Mouse (Mus musculus): ENCODE measurements around the gene Nol8. TPM values are rescaled to one million over a fixed set of nuclear protein-coding genes. Genes with fewer than 3 reads are reported as not detected.
A peak's percentile ranks its signal among the peaks of the same experiment; 100 is the strongest.

The Nol8 gene
- 18.8 and 21.0 TPM in 2 replicates for polyA plus RNA-seq (2016; fragmentation: Nextera tagmentation; extraction: Ambion mirVana)

DNA sequence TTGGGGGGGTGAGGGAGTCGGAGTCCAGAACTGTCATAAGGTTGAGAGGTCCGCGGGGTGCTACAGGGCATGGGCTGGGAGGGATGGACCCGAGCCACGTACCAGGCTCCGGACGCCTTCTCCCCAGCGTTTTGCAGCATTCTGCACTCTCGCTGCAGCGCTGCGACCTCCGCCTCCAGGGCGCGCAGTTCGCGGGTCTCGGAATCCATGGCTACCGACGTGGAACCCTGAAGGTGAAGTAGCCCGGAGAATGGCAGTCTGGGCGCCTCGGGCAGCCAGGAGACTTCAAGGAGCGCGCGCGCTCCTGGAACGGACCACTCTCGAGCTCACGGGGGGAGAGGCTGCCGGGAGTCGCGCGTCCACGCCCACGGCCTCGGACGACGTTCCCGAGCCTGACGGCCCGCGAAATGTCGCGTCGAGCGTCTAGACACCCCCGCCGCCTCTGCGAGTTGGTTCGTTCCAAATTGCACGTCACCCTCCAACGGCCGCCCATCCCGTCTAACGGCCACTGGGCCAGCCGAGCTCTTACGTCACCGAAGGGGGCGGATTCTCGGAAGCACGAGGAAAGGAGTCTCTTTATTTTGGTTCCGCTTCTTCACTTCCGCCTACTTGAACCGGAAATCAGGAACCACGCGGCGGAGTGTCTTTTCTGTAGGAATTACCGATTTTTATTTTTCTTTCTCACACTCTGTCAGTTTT, at the start of gene Nol8, which contains the start of gene Cenpp:
Gene Nol8, plus strand, starts transcription at position 598 of the 699 bp plus-strand sequence.
Gene Cenpp, minus strand, starts transcription at position 305 of the 699 bp plus-strand sequence.
- Histone ChIP-seq H3K4me2 (peak within 1 kb of the TSS; percentile 79), H3K27ac (no peak within 1 kb of the TSS; the same call in 1 of the 2 replicates), H3K4me3 (replicated peaks) (peak within 1 kb of the TSS; percentile 61), H3K27me3 (no peaks in the 10 kb centered on the region), H3K4me1 (replicated peaks) (peaks cover 12% of the 10 kb centered on the region), H3K9me3 (no peaks in the 10 kb centered on the region), H3K9ac (replicated peaks) (peak within 1 kb of the TSS; percentile 75), H3K36me3 (peaks cover 12% of the 10 kb centered on the region)
- under 1% methylated on average over 68 of the region's 68 CpGs for WGBS
- ATAC-seq (ENCODE audit: insufficient number of reproducible peaks, insufficient read depth, low FRiP score, low TSS enrichment, low read depth), result peak; percentile 99

DNA sequence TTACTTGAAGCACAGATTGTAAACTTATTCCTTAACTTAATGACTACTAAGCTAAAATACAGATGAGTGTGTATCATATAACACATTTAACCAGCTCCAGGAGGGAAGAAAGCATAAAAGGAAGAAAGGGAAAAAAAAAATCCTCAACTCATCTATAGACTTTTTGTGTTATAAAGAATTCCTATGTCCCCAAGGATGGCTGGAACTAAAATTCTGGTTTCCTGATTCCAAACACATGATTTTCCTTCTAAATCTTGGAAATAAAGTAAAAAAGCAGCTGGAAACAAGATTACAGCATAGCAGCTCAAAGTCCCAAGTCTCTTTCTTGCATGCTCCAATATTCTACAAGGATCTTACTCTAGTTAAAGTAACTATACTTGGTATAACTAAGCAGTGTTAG, 49.3 kb upstream of the Nol8 start:
- no peaks in the 10 kb centered on the region for H3K36me3 ChIP-seq
- H3K27me3 ChIP-seq, result no peaks in the 10 kb centered on the region
- H3K9me3 ChIP-seq, result no peaks in the 10 kb centered on the region
- no peak for ATAC-seq (ENCODE audit: insufficient number of reproducible peaks, insufficient read depth, low FRiP score, low TSS enrichment, low read depth)
- H3K9ac ChIP-seq (replicated peaks), result no peak overlapping the region
- H3K4me1 ChIP-seq (replicated peaks), result no peaks in the 10 kb centered on the region
- H3K27ac ChIP-seq, result no peak overlapping the region
- no peak overlapping the region for H3K4me2 ChIP-seq
- no peak overlapping the region for H3K4me3 ChIP-seq (replicated peaks)

DNA sequence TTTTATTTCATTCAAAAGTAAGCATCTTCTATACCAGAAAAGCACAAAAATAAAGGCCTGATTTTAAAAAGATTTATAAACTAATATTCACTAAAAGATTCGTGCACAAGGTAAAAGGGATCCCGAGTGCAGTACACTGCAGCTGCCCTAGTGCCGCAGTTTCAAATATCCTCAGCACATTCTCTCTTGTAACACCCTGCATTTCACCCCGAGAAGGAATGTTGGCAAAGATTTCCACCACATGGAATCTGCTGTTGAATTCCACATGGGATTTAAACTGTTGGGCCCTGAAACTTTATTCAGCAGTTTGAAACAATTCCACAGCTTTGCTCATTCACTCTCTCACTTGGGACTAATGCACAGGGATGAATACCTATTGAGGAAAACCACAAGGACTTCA, 45.2 kb upstream of the Nol8 start, which contains the start of gene Ogn:
Gene Ogn, plus strand, starts transcription at position 333 of the 400 bp plus-strand sequence.
- no peaks in the 10 kb centered on the region for H3K27me3 ChIP-seq
- H3K27ac ChIP-seq, result peak within 1 kb of the TSS; percentile 45; the same call in 1 of the 2 replicates
- H3K36me3 ChIP-seq, result no peaks in the 10 kb centered on the region
- 0 out of 2 replicates have a peak within 1 kb of the TSS, but pooled peaks have one; percentile 15 for H3K4me3 ChIP-seq (replicated peaks)
- H3K9ac ChIP-seq (replicated peaks), result no peak within 1 kb of the TSS
- H3K4me1 ChIP-seq (replicated peaks), result no peaks in the 10 kb centered on the region
- no peak within 1 kb of the TSS for H3K4me2 ChIP-seq
- WGBS, result 48% methylated on average over 4 of the region's 4 CpGs
- no peaks in the 10 kb centered on the region for H3K9me3 ChIP-seq
- no peak; the same call in 1 of the 2 replicates for ATAC-seq (ENCODE audit: insufficient number of reproducible peaks, insufficient read depth, low FRiP score, low TSS enrichment, low read depth)

DNA sequence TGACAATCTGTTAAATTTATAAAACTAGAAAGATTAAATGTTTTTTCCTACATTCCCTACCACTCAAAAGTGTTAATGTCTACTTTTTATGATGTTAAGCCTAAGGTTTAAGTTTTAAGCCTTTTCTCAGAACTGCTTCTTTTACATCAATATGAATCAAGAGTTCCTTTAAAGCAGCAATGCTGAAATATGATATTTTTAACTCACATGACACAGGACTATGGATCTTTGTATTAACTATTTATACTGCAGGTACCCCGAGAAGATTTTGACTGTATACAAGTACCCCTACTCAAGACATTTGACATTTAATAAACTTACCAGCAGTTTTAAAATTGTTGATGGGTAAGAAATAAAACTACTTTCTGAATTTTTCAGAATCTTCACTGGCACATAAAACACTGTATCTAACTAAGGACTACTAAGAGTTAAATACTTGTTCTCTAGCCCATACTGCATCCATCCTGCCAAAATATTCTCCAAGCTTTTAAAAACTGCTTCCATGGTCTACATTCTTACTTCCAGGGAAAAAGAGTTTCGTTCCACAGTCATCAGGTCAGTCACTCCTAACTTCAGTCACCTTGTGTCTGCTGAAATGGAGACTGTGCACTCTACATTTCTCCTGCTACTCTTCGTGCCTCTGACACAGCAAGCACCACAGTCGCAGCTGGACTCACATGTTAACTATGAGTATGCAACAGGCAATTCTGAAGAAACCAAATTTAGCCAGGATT, 44.1 kb upstream of the Nol8 start:
- H3K27ac ChIP-seq, result peak overlapping the region; percentile 42; the same call in 1 of the 2 replicates

DNA sequence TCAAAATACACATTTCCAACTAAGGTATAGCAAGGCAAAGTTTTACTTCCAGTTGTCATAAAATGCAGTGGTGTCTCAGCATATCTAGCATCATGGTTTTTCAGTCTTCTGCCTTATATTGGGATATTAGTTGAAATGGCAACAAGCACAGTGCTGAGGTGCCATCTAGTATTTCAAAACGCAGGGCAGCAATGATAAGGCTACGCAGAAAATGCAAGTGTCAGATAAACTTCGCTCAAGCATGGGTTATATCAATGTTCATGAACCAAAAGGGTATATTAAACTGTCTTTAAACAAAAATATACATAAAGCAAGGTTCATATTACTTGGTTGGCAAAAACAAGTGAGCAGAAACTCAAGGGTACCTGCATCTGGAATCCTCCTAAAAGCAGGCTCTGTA, 35.9 kb upstream of the Nol8 start:
- H3K36me3 ChIP-seq, result no peaks in the 10 kb centered on the region
- no peak overlapping the region for H3K4me2 ChIP-seq
- H3K4me3 ChIP-seq (replicated peaks), result no peak overlapping the region
- H3K9me3 ChIP-seq, result no peaks in the 10 kb centered on the region
- no peak overlapping the region for H3K9ac ChIP-seq (replicated peaks)
- ATAC-seq (ENCODE audit: insufficient number of reproducible peaks, insufficient read depth, low FRiP score, low TSS enrichment, low read depth), result no peak
- H3K4me1 ChIP-seq (replicated peaks), result no peaks in the 10 kb centered on the region
- H3K27ac ChIP-seq, result no peak overlapping the region
- 90% methylated on average over 3 of the region's 3 CpGs for WGBS
- no peaks in the 10 kb centered on the region for H3K27me3 ChIP-seq

More for the DNA sequence above, 44.1 kb upstream of the Nol8 start:
- Histone ChIP-seq H3K27me3 (no peaks in the 10 kb centered on the region), H3K4me2 (no peak overlapping the region), H3K36me3 (no peaks in the 10 kb centered on the region), H3K4me3 (replicated peaks) (peak overlapping the region; percentile 15; the same call in 1 of the 2 replicates), H3K9me3 (no peaks in the 10 kb centered on the region), H3K4me1 (replicated peaks) (no peaks in the 10 kb centered on the region), H3K9ac (replicated peaks) (no peak overlapping the region)
- 65% methylated on average over 4 of the region's 4 CpGs for WGBS
- no peak for ATAC-seq (ENCODE audit: insufficient number of reproducible peaks, insufficient read depth, low FRiP score, low TSS enrichment, low read depth)

DNA sequence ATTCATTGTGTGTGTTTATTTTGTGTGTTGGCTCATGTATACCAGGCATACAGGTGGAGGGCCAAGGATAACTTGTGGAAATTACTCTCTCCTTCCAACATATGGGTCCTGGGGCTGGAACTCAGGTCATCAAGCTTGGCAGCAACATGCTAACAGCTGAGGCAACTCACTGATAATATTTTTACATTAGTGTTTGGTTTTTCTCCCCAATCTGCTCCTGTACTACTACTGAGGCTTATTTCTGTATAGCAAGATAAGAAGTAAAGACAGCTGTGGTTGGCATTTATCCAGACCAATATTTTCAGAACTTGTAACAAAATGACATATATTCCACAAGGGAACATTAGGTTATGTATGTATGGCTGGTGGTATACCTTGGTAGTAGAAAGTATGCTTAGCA, 34.5 kb upstream of the Nol8 start:
- no peak overlapping the region for H3K27ac ChIP-seq
- H3K27me3 ChIP-seq, result no peaks in the 10 kb centered on the region
- H3K4me2 ChIP-seq, result no peak overlapping the region
- ATAC-seq (ENCODE audit: insufficient number of reproducible peaks, insufficient read depth, low FRiP score, low TSS enrichment, low read depth), result no peak
- no peak overlapping the region for H3K9ac ChIP-seq (replicated peaks)
- no peaks in the 10 kb centered on the region for H3K36me3 ChIP-seq
- H3K4me3 ChIP-seq (replicated peaks), result no peak overlapping the region
- no peaks in the 10 kb centered on the region for H3K4me1 ChIP-seq (replicated peaks)
- H3K9me3 ChIP-seq, result no peaks in the 10 kb centered on the region

DNA sequence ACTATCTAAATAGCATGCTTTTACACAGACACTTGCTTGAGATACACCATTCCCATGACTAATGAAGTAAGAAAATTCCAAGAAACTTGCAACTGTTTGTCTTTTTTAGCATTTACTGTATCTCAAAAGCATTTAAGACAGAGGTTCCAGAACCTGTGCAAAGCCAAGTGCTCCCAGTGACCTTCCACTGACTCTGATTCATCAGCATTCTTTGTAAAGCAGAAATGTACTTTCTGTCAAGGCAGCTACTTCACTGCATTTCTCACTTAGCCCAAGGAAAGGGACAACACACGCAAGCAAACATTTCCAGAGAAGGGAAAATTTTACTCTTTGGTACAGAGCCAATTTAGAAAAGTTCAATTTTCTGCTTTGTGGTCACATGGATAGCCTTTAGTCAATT, 29.7 kb upstream of the Nol8 start:
- WGBS, result 87% methylated on average over 1 of the region's 1 CpGs
- no peak for ATAC-seq (ENCODE audit: insufficient number of reproducible peaks, insufficient read depth, low FRiP score, low TSS enrichment, low read depth)
- H3K36me3 ChIP-seq, result no peaks in the 10 kb centered on the region
- no peaks in the 10 kb centered on the region for H3K4me1 ChIP-seq (replicated peaks)
- H3K27ac ChIP-seq, result no peak overlapping the region
- no peaks in the 10 kb centered on the region for H3K27me3 ChIP-seq
- H3K4me3 ChIP-seq (replicated peaks), result no peak overlapping the region
- no peak overlapping the region for H3K9ac ChIP-seq (replicated peaks)
- no peak overlapping the region for H3K4me2 ChIP-seq
- no peaks in the 10 kb centered on the region for H3K9me3 ChIP-seq

DNA sequence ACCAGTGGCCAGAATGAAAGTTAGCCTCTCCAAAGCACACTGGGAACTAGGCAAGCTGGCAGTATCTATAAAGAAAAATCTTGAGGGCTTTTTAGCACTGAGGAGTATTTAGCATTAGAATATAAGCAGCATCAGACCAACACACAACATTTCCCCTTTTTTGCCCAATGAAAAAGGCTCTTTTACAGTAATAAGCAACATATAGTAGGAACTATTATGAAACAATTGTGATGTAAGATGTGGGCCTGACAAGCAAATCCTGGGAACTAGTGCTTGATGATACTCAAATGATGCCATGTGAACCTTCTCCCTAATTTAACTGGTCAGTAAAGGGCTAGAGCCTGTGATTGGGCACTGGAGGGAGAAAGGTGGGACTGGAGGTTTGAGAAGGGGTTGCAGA, 24.7 kb upstream of the Nol8 start:
- H3K27ac ChIP-seq, result no peak overlapping the region
- H3K9me3 ChIP-seq, result no peaks in the 10 kb centered on the region

DNA sequence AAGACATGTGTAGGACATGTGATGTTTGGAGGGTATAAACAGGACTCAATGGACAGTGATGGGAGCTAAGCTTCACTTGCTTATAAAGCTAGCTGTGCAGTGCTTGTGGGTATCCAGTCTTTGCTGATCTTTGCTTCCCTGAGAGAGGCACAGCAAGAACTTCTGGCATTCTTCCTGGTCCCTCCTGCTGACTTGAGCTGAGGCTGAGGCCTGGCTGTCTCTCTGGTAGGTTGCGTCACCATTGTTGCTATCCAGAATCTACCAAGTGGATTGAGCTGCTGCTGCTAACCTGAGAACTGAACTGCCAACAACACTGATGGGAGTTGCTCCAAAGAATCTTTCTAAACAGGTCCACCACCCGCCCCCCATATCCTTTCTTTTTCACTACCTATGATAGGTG, 23.8 kb upstream of the Nol8 start:
- Histone ChIP-seq H3K4me1 (replicated peaks) (no peaks in the 10 kb centered on the region), H3K27ac (no peak overlapping the region), H3K36me3 (0 out of 2 replicates have a peak, but pooled peaks cover 3% of the 10 kb centered on the region), H3K4me3 (replicated peaks) (no peak overlapping the region), H3K9me3 (no peaks in the 10 kb centered on the region), H3K4me2 (no peak overlapping the region), H3K9ac (replicated peaks) (no peak overlapping the region), H3K27me3 (no peaks in the 10 kb centered on the region)
- no peak for ATAC-seq (ENCODE audit: insufficient number of reproducible peaks, insufficient read depth, low FRiP score, low TSS enrichment, low read depth)
- 92% methylated on average over 2 of the region's 2 CpGs for WGBS

More for the DNA sequence above, 24.7 kb upstream of the Nol8 start:
- H3K27me3 ChIP-seq, result no peaks in the 10 kb centered on the region
- no peak for ATAC-seq (ENCODE audit: insufficient number of reproducible peaks, insufficient read depth, low FRiP score, low TSS enrichment, low read depth)
- H3K4me2 ChIP-seq, result no peak overlapping the region
- no peak overlapping the region for H3K9ac ChIP-seq (replicated peaks)
- no peak overlapping the region for H3K4me3 ChIP-seq (replicated peaks)
- no peaks in the 10 kb centered on the region for H3K4me1 ChIP-seq (replicated peaks)
- H3K36me3 ChIP-seq, result 0 out of 2 replicates have a peak, but pooled peaks cover 3% of the 10 kb centered on the region

DNA sequence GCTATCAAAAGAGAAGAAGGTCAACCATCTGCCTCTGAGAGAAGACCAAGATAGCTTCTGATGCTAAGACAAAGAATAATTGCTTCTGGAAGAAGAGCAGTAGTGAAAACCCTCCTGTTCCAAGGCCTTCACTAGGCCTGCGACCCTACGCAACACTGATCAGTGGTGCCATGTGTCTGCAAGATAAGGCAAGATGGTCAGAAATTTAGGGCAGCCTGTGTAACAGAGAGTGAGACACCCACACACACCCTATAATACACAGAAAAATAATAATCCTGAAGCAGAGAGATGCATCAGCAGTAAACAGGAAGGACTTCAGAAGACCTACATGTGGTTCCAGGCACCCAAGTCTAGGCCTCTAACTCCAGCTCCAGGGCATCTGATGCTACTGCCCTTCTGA, 12.9 kb upstream of the Nol8 start:
- Histone ChIP-seq H3K27me3 (no peaks in the 10 kb centered on the region), H3K9me3 (no peaks in the 10 kb centered on the region), H3K4me3 (replicated peaks) (no peak overlapping the region), H3K27ac (no peak overlapping the region), H3K4me2 (no peak overlapping the region), H3K9ac (replicated peaks) (no peak overlapping the region), H3K4me1 (replicated peaks) (no peaks in the 10 kb centered on the region), H3K36me3 (no peaks in the 10 kb centered on the region; the same call in 1 of the 2 replicates)
- WGBS, result 96% methylated on average over 2 of the region's 2 CpGs
- ATAC-seq (ENCODE audit: insufficient number of reproducible peaks, insufficient read depth, low FRiP score, low TSS enrichment, low read depth), result no peak

DNA sequence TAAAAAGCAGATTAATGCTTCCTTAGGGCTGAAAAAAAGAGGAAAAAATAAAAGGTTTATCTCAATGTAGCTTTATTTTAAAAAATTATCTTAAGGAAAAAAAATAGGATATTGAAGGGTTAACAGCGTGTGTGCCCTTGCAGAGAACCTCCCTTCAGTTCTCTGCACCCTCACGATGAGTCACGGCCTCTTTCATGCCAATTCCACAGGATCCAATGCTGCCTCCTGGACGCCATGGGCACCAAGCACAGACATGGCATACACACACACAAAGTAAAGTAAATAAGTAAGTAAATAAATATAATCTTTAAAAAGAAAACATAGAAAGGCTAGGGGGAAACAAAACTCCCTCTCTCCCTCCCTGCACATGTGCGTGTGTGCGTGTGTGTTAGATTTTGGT, 10.2 kb upstream of the Nol8 start:
- 80% methylated on average over 6 of the region's 6 CpGs for WGBS
- H3K9ac ChIP-seq (replicated peaks), result no peak overlapping the region
- no peak overlapping the region for H3K4me3 ChIP-seq (replicated peaks)
- no peaks in the 10 kb centered on the region for H3K36me3 ChIP-seq
- no peak overlapping the region for H3K27ac ChIP-seq
- H3K4me2 ChIP-seq, result no peak overlapping the region
- H3K4me1 ChIP-seq (replicated peaks), result no peaks in the 10 kb centered on the region
- ATAC-seq (ENCODE audit: insufficient number of reproducible peaks, insufficient read depth, low FRiP score, low TSS enrichment, low read depth), result no peak
- no peaks in the 10 kb centered on the region for H3K27me3 ChIP-seq
- H3K9me3 ChIP-seq, result no peaks in the 10 kb centered on the region

Measured in limb, embryonic 12.5 days (tissue).